ENCODE assay signal across 17 mouse cellular contexts in genomic region chr4:145105319-145105718, GRCm38 (mm10).
DNase-seq lines count a peak whose midpoint lies in the region; ATAC-seq lines count a peak whose summit lies in the region.
"Had no signal": no experiment of that assay in that cellular context is flagged by ENCODE, and none has a peak within 500 bp of the region (broad histone marks: within the 10 kb centered on the region; RNA-seq: fewer than 3 reads in every experiment).

No protein-coding gene starts in this region.

- peaks cover 78% of the 10 kb centered on the region for H3K36me3 ChIP-seq in kidney, embryonic 15.5 days
- H3K36me3 ChIP-seq in hindbrain, embryonic 15.5 days: peaks cover 75% of the 10 kb centered on the region

- no peaks in the 10 kb centered on the region for H3K27me3 ChIP-seq in kidney, embryonic 15.5 days
- H3K27me3 ChIP-seq in hindbrain, embryonic 15.5 days: no peaks in the 10 kb centered on the region
- H3K27me3 ChIP-seq: CH12.LX, Patski had no signal

- ATAC-seq in kidney, embryonic 15.5 days (replicated peaks; ENCODE audit: low FRiP score): no peak
- ATAC-seq in hindbrain, embryonic 15.5 days (ENCODE audit: low FRiP score, low read depth): no peak
- ATAC-seq in CD4-positive, CD25-positive, alpha-beta regulatory T cell, adult 4 months: no peak
- ATAC-seq: Patski had no signal

- peak; percentile 19 for DNase-seq in kidney, postnatal 10 days
- peak; percentile 26 for DNase-seq in right cerebral cortex, postnatal 4 days
- DNase-seq in right cerebral cortex, postnatal 36 days (ENCODE audit: low spot score in 2 of 2): no peak
- no peak for DNase-seq in heart, adult 9 months (ENCODE audit: low spot score in 2 of 2)
- DNase-seq: cerebellum, adult 11-12 months; heart, adult 18-20 months; heart, postnatal 10 days; kidney, adult 9 months; lung, postnatal 14 days; retina, postnatal 1 day; thymus, adult 2 months had no signal

- H3K9ac ChIP-seq in kidney, embryonic 15.5 days: no peak overlapping the region
- H3K9ac ChIP-seq in hindbrain, embryonic 15.5 days: no peak overlapping the region
- H3K9ac ChIP-seq: liver, embryonic 14.5 days had no signal

- no peaks in the 10 kb centered on the region for H3K9me3 ChIP-seq in kidney, embryonic 15.5 days (replicated peaks)
- H3K9me3 ChIP-seq in hindbrain, embryonic 15.5 days: no peaks in the 10 kb centered on the region

- no peaks in the 10 kb centered on the region for H3K4me1 ChIP-seq in kidney, embryonic 15.5 days
- no peaks in the 10 kb centered on the region for H3K4me1 ChIP-seq in hindbrain, embryonic 15.5 days (replicated peaks)

- no peak overlapping the region for H3K4me2 ChIP-seq in kidney, embryonic 15.5 days
- no peak overlapping the region for H3K4me2 ChIP-seq in hindbrain, embryonic 15.5 days

- H3K4me3 ChIP-seq in kidney, embryonic 15.5 days (replicated peaks): no peak overlapping the region
- H3K4me3 ChIP-seq in hindbrain, embryonic 15.5 days: no peak overlapping the region

- no peak overlapping the region for H3K27ac ChIP-seq in kidney, embryonic 15.5 days
- H3K27ac ChIP-seq in hindbrain, embryonic 15.5 days (replicated peaks): 0 out of 2 replicates have a peak overlapping the region, but pooled peaks have one; percentile 31
- H3K27ac ChIP-seq: liver, embryonic 14.5 days had no signal

- WGBS in kidney, embryonic 15.5 days: 78% methylated on average over 6 of the region's 6 CpGs
- WGBS in hindbrain, embryonic 15.5 days: 33% methylated on average over 6 of the region's 6 CpGs

Comparison
In these comparisons a context has a peak if more than half of its experiments do, and no peak if none do; other contexts are left out.
1. DNase-seq: peak in kidney, postnatal 10 days (single experiment) and right cerebral cortex, postnatal 4 days (single experiment); none in right cerebral cortex, postnatal 36 days (0 of 2) and heart, adult 9 months (0 of 2).